Mouse (Mus musculus) 3T3-L1 (cell line): Measurements from ENCODE around the gene Tmem120b.

Experiments
- DNase-seq: peaks from one replicate; pipeline ENCODE4 v3.0.0-alpha.2; 2015; ENCODE audit warnings: low read depth, low spot score

The Tmem120b gene

GRCm38 (mm10) chr5:123159446-123159845 is 91.2 kb downstream of the Tmem120b start:
- no peak for DNase-seq

- no peak for DNase-seq
Measured at GRCm38 (mm10) chr5:123159866-123160265, 91.7 kb downstream of the Tmem120b start.

DNA sequence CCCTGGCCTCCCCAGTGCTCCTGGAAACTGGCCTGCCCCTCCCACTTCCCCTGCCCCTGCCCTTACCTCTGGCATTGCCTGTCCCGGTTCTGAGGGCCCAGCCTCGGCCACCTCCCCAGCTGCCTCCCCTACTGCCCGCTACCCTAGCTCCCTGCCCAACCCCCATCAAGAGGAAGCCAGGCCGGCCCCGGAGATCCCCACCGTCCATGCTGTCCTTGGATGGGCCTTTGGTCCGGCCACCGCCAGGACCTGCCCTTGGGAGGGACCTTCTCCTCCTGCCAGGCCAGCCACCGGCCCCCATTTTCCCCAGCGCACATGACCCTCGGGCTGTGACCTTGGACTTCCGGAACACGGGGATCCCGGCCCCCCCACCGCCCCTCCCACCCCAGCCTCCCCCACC is 92.1 kb downstream of the Tmem120b start:
- no peak for DNase-seq

DNA sequence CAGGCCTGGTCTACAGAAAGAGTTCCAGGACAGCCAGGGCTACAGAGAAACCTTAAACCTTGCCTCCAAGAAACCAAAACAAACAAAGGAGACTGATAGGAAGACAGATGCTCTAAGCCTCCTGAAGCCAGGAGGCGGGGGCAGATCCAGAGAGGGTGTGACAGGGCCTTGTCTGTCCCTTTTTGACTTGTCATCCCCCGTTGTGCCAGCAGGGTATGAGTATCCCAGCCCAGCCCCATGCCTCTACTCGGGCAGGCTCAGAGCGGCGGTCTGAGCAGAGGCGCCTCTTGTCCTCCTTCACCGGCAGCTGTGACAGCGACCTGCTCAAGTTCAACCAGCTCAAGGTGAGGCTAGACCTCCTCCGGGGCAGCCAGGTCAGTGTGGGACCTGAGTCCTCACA is 94.7 kb downstream of the Tmem120b start:
- DNase-seq, result peak; percentile 34

- DNase-seq, result no peak
Measured at GRCm38 (mm10) chr5:123166437-123166836, 98.2 kb downstream of the Tmem120b start.
